Mouse (Mus musculus) regulatory T cell (primary cell): ENCODE data around the gene Tcirg1.

Experiments
- in situ Hi-C: fragments of 300-600 bp; cut with MboI, MseI; formaldehyde crosslinking; loops from one replicate; pipeline ENCODE4 v1.15.1; 2025; ENCODE audit warnings: high pct_unique_total_duplicates

Gene Tcirg1

DNA sequence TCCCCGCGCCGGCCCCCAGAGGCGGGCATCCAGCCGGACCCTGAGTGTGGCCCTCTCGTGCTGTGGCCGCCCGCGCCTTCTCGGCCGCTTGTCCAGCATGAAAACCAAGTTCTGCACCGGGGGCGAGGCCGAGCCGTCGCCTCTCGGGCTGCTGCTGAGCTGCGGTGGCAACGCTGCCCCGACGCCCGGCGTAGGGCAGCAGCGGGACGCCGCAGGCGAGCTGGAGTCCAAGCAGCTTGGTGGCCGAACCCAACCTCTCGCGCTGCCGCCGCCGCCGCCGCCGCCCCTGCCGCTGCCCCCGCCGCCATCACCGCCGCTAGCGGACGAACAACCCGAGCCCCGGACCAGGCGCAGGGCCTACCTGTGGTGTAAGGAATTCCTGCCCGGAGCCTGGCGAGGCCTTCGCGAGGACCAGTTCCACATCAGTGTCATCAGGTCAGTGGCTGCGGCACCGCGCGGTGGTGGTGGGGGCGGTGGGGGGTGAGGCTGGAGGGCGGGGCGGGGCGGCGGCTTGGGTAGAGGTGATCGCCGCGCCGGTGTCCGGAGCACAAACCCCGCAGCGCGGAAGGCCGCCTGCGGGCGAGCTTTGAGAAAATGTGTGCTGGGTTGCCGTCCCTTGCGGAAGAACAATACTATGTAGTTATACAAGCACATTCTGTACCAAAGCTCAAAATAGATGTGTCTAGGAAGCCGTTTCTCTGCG is 54.8 kb downstream of the Tcirg1 start:
- in situ Hi-C loops = no loop called here

DNA sequence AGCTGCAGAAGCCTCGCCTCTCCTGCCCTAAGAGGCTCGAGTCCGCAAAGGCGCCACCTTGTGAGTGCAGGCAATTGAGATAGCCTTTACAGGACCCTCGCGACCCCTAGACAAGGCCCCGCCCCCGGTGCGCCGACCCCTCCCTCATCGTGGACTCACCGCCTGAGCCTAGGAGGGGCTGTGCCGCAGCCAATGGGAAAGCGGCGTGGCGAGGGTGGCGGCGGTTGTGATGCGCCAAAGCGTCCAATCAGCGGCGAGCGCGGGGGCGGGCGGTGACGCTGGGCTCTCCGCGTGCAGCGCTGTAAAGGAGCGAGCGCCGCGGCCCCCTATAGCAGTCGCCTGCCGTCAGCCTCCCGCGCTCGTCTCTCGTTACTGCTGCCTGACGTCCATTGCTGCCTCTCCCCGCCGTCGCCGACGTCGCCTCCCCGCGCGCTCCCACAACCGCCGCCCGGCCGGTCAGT is 55.4 kb downstream of the Tcirg1 start, which contains the start of gene Chka:
TSS of gene Chka (plus strand) at position 272 of the 461 bp plus-strand sequence.
- in situ Hi-C loops = no loop called here

DNA sequence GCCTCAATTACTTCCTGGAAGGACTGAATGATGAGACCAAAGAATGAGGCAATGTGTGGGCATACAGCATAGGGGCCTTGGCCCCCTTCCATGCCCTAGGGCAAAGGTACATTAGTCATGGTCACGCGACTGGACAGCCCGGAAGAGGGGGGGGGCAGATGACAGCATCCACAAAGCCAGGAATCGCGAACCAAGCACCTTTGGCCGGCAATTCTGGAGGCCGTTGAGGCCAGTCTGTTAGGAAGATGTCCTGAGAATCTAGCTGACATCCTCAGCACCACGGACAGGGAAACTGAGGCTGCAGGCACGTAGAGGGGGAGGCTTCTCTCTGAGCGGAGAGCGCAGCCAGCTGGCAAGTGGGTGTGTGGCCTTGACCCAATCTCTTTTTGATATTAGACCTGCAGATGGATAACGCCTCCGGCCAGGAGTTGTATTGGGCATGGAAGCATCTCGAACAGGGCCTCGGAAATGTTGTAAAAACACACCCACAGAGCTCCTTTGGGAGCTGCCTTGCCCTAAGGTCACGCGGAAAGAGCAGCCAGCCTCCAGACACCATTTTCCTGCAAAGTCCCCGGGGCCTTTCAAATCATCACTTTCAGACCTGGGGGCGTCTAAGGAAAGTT is 56.0 kb downstream of the Tcirg1 start:
- in situ Hi-C loops = no loop called here

DNA sequence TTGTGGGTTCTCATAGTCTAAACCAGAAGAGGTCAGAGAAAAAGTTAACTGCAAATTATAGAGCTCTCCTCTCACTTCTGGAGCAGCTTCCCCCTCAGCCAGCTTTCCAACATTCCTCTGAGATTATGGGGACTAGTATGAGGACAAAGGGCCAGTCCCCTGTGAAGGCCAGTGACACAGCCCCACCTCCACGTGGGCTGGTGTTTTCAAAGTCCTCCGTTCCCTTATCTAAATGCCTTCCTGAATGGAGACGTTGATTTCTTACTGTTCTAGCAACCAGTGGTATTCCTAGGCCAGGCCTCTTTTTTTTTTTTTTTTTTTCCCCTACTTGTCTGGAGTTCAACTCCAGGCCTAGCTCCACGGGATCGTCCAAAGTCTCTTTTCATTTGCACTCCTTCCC is 56.9 kb downstream of the Tcirg1 start:
- in situ Hi-C loops = no loop called here

GRCm38 (mm10) chr19:3849251-3849650 is 57.7 kb downstream of the Tcirg1 start:
- in situ Hi-C loops = no loop called here

DNA sequence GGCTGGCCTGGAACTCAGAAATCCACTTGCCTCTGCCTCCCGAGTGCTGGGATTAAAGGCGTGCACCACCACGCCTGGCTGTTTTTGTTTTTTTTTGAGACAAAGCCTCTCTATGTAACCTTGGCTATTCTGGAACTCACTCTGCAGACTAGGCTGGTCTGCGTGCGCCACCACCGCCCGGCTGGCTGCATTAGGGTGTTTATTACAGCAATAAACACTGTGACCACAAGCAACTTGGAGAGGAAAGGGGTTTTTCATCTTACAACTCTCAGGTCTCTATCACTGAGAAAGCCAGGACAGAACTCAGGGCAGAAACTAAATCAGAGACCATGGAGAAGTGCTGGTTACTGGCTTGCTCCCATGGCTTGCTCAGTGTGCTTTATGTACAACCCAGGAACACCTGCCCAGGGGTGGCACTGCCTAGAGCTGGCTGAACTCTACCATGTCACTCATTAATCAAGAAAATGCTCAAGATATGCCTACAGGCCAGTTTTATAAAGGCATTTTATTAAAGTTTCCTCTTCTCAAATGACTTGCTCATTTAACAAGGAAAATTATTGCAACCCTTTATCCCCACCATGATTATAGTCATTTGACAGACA is 58.6 kb downstream of the Tcirg1 start:
- in situ Hi-C loops = no loop called here

- in situ Hi-C loops = no loop called here
These were observed 59.2 kb downstream of the Tcirg1 start for GRCm38 (mm10) chr19:3847711-3848110.

DNA sequence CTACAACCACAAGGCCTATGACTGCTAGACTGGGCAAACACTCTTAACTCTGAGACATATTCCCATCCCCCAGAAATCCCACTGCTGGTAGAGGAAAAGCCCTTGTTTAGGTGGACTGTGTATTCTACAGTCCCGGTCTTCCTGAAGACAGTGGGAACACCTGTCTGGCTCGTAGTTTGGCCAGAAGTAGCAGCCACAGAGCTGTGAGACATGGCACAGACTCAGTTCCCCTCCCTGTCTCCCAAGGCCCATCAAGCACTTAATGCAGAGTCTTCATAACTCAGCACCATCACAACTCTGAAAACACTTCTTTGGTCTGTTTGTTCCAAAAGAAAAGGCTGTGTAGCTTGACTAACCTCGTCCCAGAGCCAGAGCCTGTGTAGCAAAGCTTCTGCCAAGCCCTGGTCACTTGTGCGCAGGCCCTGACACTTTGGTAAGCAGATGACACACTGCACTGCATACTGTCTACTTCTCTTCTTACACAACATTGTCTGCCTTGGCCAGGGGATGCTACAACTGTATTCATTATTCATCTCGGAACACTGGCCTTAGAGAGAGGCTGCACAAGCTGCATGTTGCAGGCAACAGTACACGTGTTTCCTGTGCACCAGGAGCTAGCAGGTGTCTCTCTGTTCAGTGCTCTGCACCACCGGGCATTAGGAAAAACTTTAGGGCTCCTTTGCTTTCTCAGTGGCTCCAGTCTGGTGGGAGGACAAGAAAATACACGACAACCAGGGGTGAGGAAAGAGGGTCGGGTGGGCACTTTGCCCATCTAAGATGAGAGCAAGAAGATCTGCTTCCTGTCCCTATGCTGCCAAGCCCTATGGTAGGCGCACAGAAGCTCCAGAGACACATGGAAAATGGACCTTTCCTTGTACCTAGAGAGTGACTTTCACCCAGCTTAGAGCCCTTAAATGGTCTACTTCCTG is 60.0 kb downstream of the Tcirg1 start:
- in situ Hi-C loops = no loop called here
